Mouse (Mus musculus): ENCODE results near the gene Acox1.

The Acox1 gene

GRCm38 (mm10) chr11:116198639-116199531, at the start of gene Acox1, which contains the start of gene Ten1:
Gene Acox1 (minus strand): TSS chr11:116199045.
Gene Ten1 (plus strand): TSS chr11:116198855.
- peak; percentile 90 to 95 for DNase-seq

DNA sequence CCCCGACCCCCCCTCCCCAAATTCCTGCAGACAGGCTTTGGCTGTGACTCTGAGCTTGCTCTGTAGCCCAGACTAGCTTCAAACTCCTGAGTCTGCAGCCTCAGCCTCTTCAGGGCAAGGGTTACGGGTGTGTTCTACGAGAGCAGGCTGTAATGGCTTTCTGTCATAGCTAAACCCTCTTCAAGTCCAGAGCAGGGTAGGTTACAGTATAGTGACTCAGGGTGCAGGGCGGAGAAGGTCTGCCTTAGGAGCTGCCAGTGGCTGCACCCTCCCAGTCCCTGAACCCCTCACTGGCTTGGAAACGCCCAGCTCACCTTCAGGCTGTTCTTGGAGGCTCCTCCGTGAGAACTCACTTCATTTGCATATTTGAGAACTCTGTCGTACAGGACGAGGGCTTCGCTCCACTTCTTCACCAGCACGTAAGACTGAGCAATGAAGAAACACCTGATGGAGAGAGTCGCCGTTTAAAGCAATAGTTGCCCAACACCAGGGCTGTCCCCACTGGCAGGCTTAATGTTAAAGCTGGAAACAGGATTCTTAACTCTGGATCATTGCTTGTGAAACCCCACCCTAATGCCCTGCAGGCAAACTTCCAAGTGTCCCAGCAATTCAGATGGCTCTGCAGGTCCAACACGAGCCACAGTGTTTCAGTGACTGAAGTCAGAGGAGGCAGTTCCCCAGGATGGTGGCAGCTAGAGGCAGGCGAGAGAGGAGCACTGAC, 48.8 kb upstream of the Acox1 start:
- no peak for DNase-seq

DNA sequence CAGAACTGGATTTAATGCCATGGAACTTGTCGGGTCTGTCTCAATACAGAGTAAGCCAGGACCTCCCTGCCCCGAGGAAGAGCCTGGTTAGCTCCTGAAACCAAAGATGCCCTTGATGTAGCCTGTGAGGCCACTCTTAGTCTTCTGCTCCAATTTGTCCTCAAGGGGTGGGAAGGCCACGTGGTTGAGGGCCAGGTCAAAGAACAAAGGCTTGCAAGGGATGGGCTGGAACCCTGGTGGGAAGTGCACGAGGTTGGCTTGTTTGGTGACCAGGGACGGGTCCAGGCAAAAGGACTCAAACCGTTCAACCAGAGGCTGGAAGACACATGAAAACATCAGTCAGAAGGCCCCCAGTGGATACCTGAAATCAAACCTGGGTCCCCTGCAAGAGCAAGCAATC, 46.8 kb upstream of the Acox1 start:
- DNase-seq: no peak

GRCm38 (mm10) chr11:116244580-116244979, 45.7 kb upstream of the Acox1 start:
- DNase-seq: no peak

- DNase-seq: no peak
Observed at GRCm38 (mm10) chr11:116241744-116242235, 42.9 kb upstream of the Acox1 start.

GRCm38 (mm10) chr11:116239797-116240196, 41.0 kb upstream of the Acox1 start:
- no peak for DNase-seq

DNA sequence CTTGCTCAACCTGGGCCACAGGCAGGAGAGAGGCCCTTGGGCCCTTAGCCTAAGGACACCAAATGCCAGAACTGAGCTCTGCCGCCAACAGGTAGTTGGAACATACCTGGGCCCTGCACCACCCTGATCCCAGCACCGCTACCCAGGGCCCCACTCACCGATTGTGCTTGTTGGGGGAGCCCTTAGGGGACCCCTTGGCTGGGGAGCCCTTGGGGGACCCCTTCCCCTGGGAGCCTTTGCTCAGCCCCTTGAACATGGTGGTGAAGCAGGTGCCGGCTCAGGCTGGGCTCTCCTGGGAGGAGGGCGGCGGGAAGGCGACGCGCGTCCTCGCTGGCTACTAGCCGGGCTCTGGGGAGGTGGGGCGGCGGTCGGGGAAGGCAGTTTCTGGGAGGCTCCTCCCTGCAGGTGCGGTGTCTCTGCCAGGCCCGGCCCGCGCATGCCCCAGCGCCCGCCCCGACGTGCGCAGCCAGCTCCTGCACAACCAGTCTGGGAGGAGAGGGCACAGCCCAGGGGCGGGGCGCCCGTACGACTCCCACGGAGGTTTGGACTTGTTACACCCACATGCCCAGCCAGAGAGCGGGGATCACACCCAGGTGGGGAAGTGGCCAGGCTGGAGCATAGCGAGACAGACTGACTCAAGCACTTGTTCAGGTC, 39.0 kb upstream of the Acox1 start, which contains the start of gene Evpl:
Gene Evpl, minus strand, starts transcription at position 336 of the 654 bp plus-strand sequence.
- DNase-seq: peak; percentile 65 to 67

- DNase-seq: no peak
Observed at GRCm38 (mm10) chr11:116234901-116235300, 36.1 kb upstream of the Acox1 start.

DNA sequence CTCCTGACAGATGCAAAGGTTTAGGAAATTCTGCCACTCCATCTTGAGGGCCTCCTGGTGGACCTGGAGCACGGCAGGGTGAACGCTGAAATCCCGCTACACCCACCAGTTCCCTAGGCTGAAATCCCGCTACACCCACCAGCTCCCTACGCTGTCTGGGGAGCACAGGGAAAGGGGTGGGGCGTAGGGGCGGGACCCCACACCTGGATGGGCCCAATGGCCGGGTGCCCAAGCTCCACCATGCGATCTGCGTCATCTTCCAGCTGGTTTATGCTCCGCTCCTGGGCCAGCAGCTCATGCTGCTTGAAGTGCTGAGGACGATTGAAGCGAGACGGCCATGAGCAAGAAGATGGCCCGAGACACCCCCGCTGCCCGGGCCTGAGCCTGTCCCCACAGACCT, 33.6 kb upstream of the Acox1 start:
- no peak for DNase-seq

- DNase-seq: no peak
Observed at GRCm38 (mm10) chr11:116228699-116229098, 29.9 kb upstream of the Acox1 start.

- peak; percentile 56 to 57 for DNase-seq
Observed at GRCm38 (mm10) chr11:116226414-116226813, 27.6 kb upstream of the Acox1 start.

DNA sequence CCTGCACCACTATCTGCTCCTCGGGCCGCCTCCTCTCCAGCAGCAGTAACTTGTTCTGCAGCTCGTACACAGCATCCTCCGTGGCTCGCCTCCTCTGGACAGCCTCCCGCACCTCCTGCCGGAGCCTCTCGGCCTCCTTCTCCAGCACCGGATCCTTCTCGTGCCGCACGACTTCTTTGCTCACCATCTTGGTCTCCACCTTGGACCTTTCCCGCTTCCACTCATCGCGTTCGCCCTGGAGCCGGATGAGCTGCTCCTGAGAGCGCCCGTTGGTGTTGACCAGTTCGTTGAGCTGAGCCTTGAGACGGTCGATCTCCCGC, 23.9 kb upstream of the Acox1 start:
- DNase-seq: no peak

DNA sequence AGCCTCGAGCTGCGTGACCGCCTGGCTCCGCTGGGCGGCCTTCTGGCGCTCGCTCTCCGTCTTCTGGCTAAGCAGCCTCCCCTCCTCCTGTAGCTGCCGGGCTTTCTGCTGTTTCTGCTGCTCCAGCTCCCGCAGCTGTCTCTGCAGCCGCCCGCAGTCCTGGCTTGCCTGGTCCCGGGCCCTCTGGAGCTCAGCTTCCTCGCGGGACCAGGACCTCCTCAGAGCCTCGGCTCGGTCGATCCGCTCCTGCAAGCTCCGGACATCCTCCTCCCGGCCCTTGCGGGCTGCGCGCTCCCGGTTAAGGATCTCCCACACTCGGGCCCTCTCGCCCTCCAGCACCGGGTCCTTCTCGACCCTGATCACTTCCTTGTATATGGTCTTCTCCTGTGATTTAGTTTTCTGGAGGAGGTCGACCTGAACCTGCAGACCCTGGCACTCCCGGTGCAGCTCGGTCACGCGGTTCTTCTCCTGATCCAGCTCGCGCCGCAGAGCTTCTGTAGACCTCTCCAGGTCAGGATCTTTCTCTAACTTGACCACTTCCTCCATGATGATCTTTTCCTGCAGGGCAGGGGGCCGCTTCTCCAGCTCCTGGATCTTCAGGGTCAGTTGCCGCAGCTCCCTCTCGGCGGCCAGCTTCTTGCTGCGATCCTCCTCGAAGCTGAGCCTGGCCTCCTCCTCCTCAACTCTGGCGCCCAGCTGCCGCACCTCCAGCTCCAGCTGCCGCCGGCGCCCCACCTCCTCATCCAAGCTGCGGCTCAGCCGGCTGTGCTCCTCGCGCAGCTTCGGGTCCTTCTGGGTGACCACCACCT, 23.3 kb upstream of the Acox1 start:
- no peak for DNase-seq

DNA sequence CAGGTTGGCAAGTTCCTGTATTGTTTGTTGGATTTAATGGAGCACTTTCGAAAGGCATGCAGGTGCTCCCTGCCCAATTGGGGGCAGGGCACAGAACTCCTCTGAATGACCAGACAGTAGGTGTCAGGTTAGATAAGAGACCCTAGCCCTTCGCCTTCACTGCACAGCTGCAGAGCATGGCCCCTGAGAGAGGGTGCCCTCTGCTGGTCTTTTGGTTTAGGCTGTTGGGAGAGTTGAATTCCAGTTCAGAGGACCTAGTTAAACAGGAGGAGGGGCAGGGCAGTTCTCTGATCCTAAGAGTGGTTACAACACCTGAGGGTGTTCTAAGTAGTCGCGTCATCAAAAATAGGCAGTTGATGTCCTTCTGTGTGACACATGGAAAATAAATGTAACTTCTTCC, 21.0 kb upstream of the Acox1 start:
- peak; percentile 36 to 45 for DNase-seq

DNA sequence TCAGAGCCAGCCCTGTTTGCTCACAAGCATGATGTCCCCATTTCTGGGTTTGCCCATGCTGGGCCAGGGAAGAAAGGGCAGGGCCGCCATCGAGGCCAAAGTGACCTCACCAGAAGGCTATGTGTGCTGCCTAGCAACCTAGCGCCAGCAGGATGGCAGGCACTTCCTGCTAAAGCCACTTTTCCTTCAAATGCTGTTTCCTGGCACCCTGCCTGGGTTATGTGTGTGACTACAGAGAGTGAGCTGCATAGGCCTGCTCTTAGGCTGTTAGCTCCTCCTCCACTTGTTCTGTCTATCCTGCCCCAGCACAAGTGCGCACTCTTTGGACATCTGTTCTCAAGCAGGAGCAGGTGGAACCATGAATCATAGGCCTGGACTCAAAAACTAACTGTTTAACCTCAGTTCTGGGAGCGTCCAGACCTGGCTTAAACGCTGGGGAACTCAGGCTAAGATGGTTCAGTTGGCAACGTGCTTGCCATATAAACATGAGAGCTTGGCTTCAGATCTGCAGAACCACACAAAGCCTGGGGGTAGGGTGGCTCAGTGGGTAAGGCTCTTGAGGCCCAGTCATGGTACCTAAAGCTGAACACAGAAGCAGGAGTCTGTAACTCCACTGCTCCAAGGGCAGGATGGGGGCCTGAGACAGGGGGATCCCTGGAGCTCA, 20.0 kb upstream of the Acox1 start:
- peak in 1 of 2 experiments; percentile 43 for DNase-seq

- DNase-seq: no peak
Observed at GRCm38 (mm10) chr11:116218263-116218662, 19.4 kb upstream of the Acox1 start.

- no peak for DNase-seq
Observed at GRCm38 (mm10) chr11:116216549-116216948, 17.7 kb upstream of the Acox1 start.

DNA sequence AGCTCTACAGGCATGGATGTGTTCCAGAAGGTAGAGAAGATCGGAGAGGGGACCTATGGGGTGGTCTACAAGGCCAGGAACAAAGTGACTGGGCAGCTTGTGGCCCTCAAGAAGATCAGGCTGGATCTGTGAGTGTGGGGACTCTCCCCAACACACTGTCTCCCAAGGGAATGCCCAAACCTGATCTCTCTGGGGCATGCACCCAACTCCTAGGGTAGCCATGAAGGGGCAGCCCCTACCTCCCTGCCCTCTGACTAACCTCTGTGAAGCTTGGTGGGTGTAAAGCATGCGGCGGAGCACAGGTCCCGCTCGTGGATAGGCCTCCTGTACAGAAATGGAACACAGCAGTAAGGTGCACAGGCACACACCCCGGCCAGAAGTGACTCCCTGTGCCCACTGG, 17.1 kb upstream of the Acox1 start:
- no peak for DNase-seq

GRCm38 (mm10) chr11:116215181-116215580, 16.3 kb upstream of the Acox1 start:
- no peak for DNase-seq

- no peak for DNase-seq
Observed at GRCm38 (mm10) chr11:116213877-116214510, 15.1 kb upstream of the Acox1 start.

DNA sequence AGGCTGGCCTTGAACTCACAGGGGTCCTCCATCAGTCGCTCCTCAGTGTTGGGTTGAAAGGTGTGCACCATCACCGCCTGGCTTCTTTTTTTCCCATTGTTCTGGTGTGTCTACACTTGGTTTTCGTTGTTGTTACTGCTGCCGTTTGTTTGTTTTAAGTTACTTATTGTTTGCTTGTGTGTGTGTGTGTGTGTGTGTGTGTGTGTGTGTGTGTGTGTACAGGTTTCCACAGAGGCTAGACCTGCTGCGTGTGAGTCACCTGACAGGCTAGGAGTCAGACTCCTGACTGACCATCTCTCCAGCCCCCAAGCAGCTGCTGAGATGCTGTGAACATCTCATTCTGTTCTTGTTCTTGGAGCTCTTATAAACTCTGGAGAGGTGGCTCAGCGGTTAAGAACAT, 14.0 kb upstream of the Acox1 start:
- no peak for DNase-seq
